In genomic region chr2:172939639-172940002, GRCm38 (mm10) we compare ENCODE assay signal across 8 mouse cellular contexts. TPM values are rescaled to one million over a fixed set of nuclear protein-coding genes. Genes with fewer than 3 reads are reported as not detected.
DNase-seq lines count a peak whose midpoint lies in the region; ATAC-seq lines count a peak whose summit lies in the region.

No protein-coding gene starts in this region.

- peak overlapping the region; percentile 94 for H3K4me2 ChIP-seq in kidney, embryonic 15.5 days
- H3K4me2 ChIP-seq in embryonic facial prominence, embryonic 13.5 days = peak overlapping the region; percentile 91
- H3K4me2 ChIP-seq in hindbrain, embryonic 16.5 days (ENCODE audit: low read length) = peak overlapping the region; percentile 96
- peak overlapping the region; percentile 83 for H3K4me2 ChIP-seq in midbrain, embryonic 14.5 days (ENCODE audit: low read length)

- H3K4me1 ChIP-seq in kidney, embryonic 15.5 days = peaks cover 80% of the 10 kb centered on the region
- peaks cover 59% of the 10 kb centered on the region for H3K4me1 ChIP-seq in embryonic facial prominence, embryonic 13.5 days
- peaks cover 32% of the 10 kb centered on the region for H3K4me1 ChIP-seq in hindbrain, embryonic 16.5 days (ENCODE audit: control insufficient read depth, insufficient read depth, low read depth, low read length)
- peaks cover 33% of the 10 kb centered on the region for H3K4me1 ChIP-seq in midbrain, embryonic 14.5 days (ENCODE audit: control insufficient read depth, insufficient read depth, low read length)

- H3K27me3 ChIP-seq in kidney, embryonic 15.5 days = peaks cover 52% of the 10 kb centered on the region
- peaks cover 35% of the 10 kb centered on the region for H3K27me3 ChIP-seq in embryonic facial prominence, embryonic 13.5 days
- peaks cover 66% of the 10 kb centered on the region for H3K27me3 ChIP-seq in hindbrain, embryonic 16.5 days (replicated peaks; ENCODE audit: control insufficient read depth, insufficient read depth, low read length)
- H3K27me3 ChIP-seq in midbrain, embryonic 14.5 days (ENCODE audit: control insufficient read depth, insufficient read depth, low read length) = peaks cover 84% of the 10 kb centered on the region

- under 1% methylated on average over 26 of the region's 26 CpGs for WGBS in kidney, embryonic 15.5 days
- under 1% methylated on average over 26 of the region's 26 CpGs for WGBS in embryonic facial prominence, embryonic 13.5 days
- under 1% methylated on average over 26 of the region's 26 CpGs for WGBS in hindbrain, embryonic 16.5 days
- WGBS in midbrain, embryonic 14.5 days = 0% methylated on average over 26 of the region's 26 CpGs

- no peak for DNase-seq in kidney, postnatal 36 days
- DNase-seq in midbrain, embryonic 14.5 days = no peak
- no peak for DNase-seq in embryo, embryonic 9.5 days (ENCODE audit: extremely low spot score)
- DNase-seq in B cell, adult 2 months = no peak
- DNase-seq in layer of hippocampus, postnatal 14 days (ENCODE audit: low spot score in 2 of 2) = no peak

- no peak for ATAC-seq in kidney, embryonic 15.5 days (replicated peaks; ENCODE audit: low FRiP score)
- ATAC-seq in embryonic facial prominence, embryonic 13.5 days (ENCODE audit: insufficient number of reproducible peaks, insufficient read depth, low FRiP score, low TSS enrichment, low read depth) = no peak
- 0 out of 2 replicates have a peak, but pooled peaks have one; percentile 13 for ATAC-seq in hindbrain, embryonic 16.5 days
- no peak for ATAC-seq in midbrain, embryonic 14.5 days (ENCODE audit: low FRiP score, low TSS enrichment)

- no peaks in the 10 kb centered on the region for H3K36me3 ChIP-seq in kidney, embryonic 15.5 days
- H3K36me3 ChIP-seq in embryonic facial prominence, embryonic 13.5 days = no peaks in the 10 kb centered on the region
- no peaks in the 10 kb centered on the region for H3K36me3 ChIP-seq in hindbrain, embryonic 16.5 days (ENCODE audit: control insufficient read depth, insufficient read depth, low read length)
- H3K36me3 ChIP-seq in midbrain, embryonic 14.5 days (ENCODE audit: control insufficient read depth, insufficient read depth, low read length) = no peaks in the 10 kb centered on the region

- H3K27ac ChIP-seq in kidney, embryonic 15.5 days = peak overlapping the region; percentile 97
- H3K27ac ChIP-seq in embryonic facial prominence, embryonic 13.5 days = peak overlapping the region; percentile 93
- H3K27ac ChIP-seq in hindbrain, embryonic 16.5 days (ENCODE audit: low read depth, low read length) = peak overlapping the region; percentile 61
- peak overlapping the region; percentile 32; the same call in 1 of the 2 replicates for H3K27ac ChIP-seq in midbrain, embryonic 14.5 days (replicated peaks; ENCODE audit: low read depth, low read length)

- H3K9ac ChIP-seq in kidney, embryonic 15.5 days = peak overlapping the region; percentile 68
- H3K9ac ChIP-seq in embryonic facial prominence, embryonic 13.5 days = peak overlapping the region; percentile 88
- H3K9ac ChIP-seq in hindbrain, embryonic 16.5 days (ENCODE audit: low read depth, low read length) = peak overlapping the region; percentile 63
- peak overlapping the region; percentile 40; the same call in 1 of the 2 replicates for H3K9ac ChIP-seq in midbrain, embryonic 14.5 days (replicated peaks; ENCODE audit: low read length)

- no peaks in the 10 kb centered on the region for H3K9me3 ChIP-seq in kidney, embryonic 15.5 days (replicated peaks)
- H3K9me3 ChIP-seq in embryonic facial prominence, embryonic 13.5 days = no peaks in the 10 kb centered on the region
- H3K9me3 ChIP-seq in hindbrain, embryonic 16.5 days (ENCODE audit: control insufficient read depth, low read length) = no peaks in the 10 kb centered on the region
- H3K9me3 ChIP-seq in midbrain, embryonic 14.5 days (ENCODE audit: control insufficient read depth, low read length) = no peaks in the 10 kb centered on the region

- peak overlapping the region; percentile 64 for H3K4me3 ChIP-seq in kidney, embryonic 15.5 days (replicated peaks)
- peak overlapping the region; percentile 77 for H3K4me3 ChIP-seq in embryonic facial prominence, embryonic 13.5 days
- peak overlapping the region; percentile 56 for H3K4me3 ChIP-seq in hindbrain, embryonic 16.5 days (ENCODE audit: low read length)
- H3K4me3 ChIP-seq in midbrain, embryonic 14.5 days (replicated peaks; ENCODE audit: low read depth, low read length) = peak overlapping the region; percentile 41

RNA-seq across cellular contexts. Expression of gene Bmp7, which starts 0.5 kb away (rescaled TPM):
- polyA plus RNA-seq in kidney, embryonic 15.5 days (2015; fragmentation: Nextera tagmentation; extraction: Ambion mirVana) = 43.0 and 46.3 TPM in 2 replicates
- 41.6 and 43.6 TPM in 2 replicates for polyA plus RNA-seq in embryonic facial prominence, embryonic 13.5 days (2015; fragmentation: Nextera tagmentation; extraction: Ambion mirVana)
- polyA plus RNA-seq in hindbrain, embryonic 16.5 days (2015; fragmentation: Nextera tagmentation; extraction: Ambion mirVana) = 13.7 and 20.0 TPM in 2 replicates
- polyA plus RNA-seq in midbrain, embryonic 14.5 days (2014; fragmentation: Nextera tagmentation; extraction: Ambion mirVana) = 3.1 and 13.2 TPM in 2 replicates
- 1 to 10 TPM; 6.1 to 7.1 TPM for total RNA-seq in layer of hippocampus, postnatal 14 days (2021)

RNA-seq across cellular contexts. Expression of gene Spo11, which starts 37.9 kb away (rescaled TPM):
- 0.08 and 0.09 TPM in 2 replicates for polyA plus RNA-seq in kidney, embryonic 15.5 days (2015; fragmentation: Nextera tagmentation; extraction: Ambion mirVana)
- polyA plus RNA-seq in embryonic facial prominence, embryonic 13.5 days (2015; fragmentation: Nextera tagmentation; extraction: Ambion mirVana) = 2.8 and 3.9 TPM in 2 replicates
- polyA plus RNA-seq in hindbrain, embryonic 16.5 days (2015; fragmentation: Nextera tagmentation; extraction: Ambion mirVana) = 1.2 and 1.8 TPM in 2 replicates
- polyA plus RNA-seq in midbrain, embryonic 14.5 days (2014; fragmentation: Nextera tagmentation; extraction: Ambion mirVana) = 0.68 TPM in 1 of 2 replicates, not detected in the other
- total RNA-seq in layer of hippocampus, postnatal 14 days (2021) = under 1 TPM in 1 of 2 experiments, not detected in 1; 0.24 TPM

Comparison
In these comparisons a context has a peak if more than half of its experiments do, and no peak if none do; other contexts are left out.
1. H3K27ac ChIP-seq: peak in every context shown above with its lines; median percentile 97 in kidney, embryonic 15.5 days; 93 in embryonic facial prominence, embryonic 13.5 days; 61 in hindbrain, embryonic 16.5 days; 32 in midbrain, embryonic 14.5 days.